Mouse (Mus musculus): ENCODE measurements around the gene Olfr671. TPM values are rescaled to one million over a fixed set of nuclear protein-coding genes. Genes with fewer than 3 reads are reported as not detected.
"Not testable (repeated sequence)": the region's sequence is repeated elsewhere in the genome, so short reads cannot be mapped to it uniquely, and the experiment has no call there.

Gene Olfr671
- total RNA-seq (2021): not detected
- long read RNA-seq, experiment 1: 0 reads
- long read RNA-seq, experiment 2: 0 reads

DNA sequence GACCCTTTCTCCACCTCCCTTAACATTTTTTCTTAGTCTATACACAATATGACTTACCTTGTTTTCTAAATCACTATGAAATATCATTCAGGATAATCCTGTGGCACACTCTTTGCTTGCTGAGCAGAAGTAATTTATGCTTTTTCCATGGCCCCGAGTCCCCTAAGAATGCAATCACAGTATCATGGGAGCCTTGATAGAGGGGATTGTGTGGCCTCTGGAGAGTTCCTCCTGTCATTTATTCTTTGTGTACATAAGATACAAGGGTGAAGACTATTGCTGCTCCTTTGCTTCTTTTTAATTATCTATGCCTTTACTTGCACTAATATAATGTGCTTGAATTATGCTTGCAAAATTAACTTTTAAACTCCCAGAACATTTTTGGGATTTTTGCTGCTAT lies at the start of gene Olfr671:
Gene Olfr671, minus strand, starts transcription at position 101 of the 400 bp plus-strand sequence.
- DNase-seq: no peak

- no peak for DNase-seq
Measured at GRCm38 (mm10) chr7:105028360-105028759, 49.4 kb upstream of the Olfr671 start, which contains the start of gene Olfr675. Gene Olfr675, minus strand, starts transcription at chr7:105028460.

- DNase-seq: no peak
Measured at GRCm38 (mm10) chr7:105022530-105022929, 43.6 kb upstream of the Olfr671 start.

- no peak for DNase-seq
Measured at GRCm38 (mm10) chr7:105001929-105002328, 23.0 kb upstream of the Olfr671 start, which contains the start of gene Olfr672. Gene Olfr672, minus strand, starts transcription at chr7:105002029.

DNA sequence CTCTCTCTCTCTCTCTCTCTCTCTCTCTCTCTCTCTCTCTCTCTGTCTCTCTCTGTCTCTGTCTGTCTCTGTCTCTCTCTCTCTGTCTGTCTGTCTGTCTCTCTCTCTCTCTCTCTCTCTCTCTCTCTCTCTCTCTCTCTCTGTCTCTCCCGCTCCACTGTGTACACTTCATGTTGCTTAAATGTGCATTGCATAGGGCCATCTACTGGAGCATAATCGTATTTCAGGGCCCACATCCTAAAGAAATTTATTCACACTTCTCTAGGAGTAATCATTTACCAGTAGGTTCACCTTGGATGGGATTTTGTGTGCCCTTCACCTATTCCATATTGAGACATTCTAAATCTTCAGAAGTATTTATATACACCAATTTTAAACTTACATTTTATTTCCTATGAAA lies 6.4 kb downstream of the Olfr671 start:
- not testable (repeated sequence) for DNase-seq

GRCm38 (mm10) chr7:104962520-104962919 lies 16.4 kb downstream of the Olfr671 start, which contains the start of gene Olfr670:
Gene Olfr670, minus strand, starts transcription at chr7:104962620.
- DNase-seq: no peak

- not testable (repeated sequence) for DNase-seq
Measured at GRCm38 (mm10) chr7:104950234-104950633, 28.7 kb downstream of the Olfr671 start.

DNA sequence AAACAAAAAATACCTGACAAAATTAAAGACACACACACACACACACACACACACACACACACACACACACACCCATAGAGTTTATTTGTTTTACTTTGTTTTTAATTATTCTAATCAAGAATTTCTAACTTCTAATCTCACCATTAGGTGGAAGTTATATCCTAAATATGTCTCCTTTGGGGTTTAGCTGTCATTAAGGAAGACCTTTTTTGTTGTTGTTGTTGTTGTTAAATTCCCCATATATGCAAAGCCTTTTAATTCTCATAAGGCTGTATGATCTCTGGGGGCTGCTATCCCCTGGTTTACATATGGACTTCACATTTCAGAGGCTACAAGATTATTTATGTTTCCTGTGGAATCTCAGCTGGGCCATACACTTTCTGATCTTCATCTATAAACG lies 45.0 kb downstream of the Olfr671 start, which contains the start of gene Olfr669:
Gene Olfr669, plus strand, starts transcription at position 301 of the 400 bp plus-strand sequence.
- DNase-seq: no peak

GRCm38 (mm10) chr7:104927957-104928356 lies 51.0 kb downstream of the Olfr671 start, which contains the start of gene Olfr668:
Gene Olfr668, minus strand, starts transcription at chr7:104928057.
- no peak for DNase-seq

Other genes starting within 250 kb of the Olfr671 start
- not detected for gene Usp17le, start 201.7 kb downstream of the Olfr671 start, total RNA-seq (2021)
- gene Usp17lb, start 136.5 kb downstream of the Olfr671 start, total RNA-seq (2021): not detected
- gene Usp17la, start 122.1 kb downstream of the Olfr671 start, total RNA-seq (2021): not detected
- not detected for gene Olfr665, start 101.1 kb downstream of the Olfr671 start, total RNA-seq (2021)
- not detected for gene Olfr666, start 83.2 kb downstream of the Olfr671 start, total RNA-seq (2021)
- gene Olfr667, start 57.6 kb downstream of the Olfr671 start, total RNA-seq (2021): not detected
- gene Olfr668, start 51.1 kb downstream of the Olfr671 start, total RNA-seq (2021): not detected
- gene Olfr669, start 44.9 kb downstream of the Olfr671 start, total RNA-seq (2021): not detected
- not detected for gene Olfr670, start 16.5 kb downstream of the Olfr671 start, total RNA-seq (2021)
- gene Olfr672, start 22.9 kb upstream of the Olfr671 start, total RNA-seq (2021): not detected
- gene Olfr675, start 49.3 kb upstream of the Olfr671 start, total RNA-seq (2021): not detected
- gene Olfr676, start 53.6 kb upstream of the Olfr671 start, total RNA-seq (2021): not detected
- gene Olfr677, start 72.2 kb upstream of the Olfr671 start, total RNA-seq (2021): not detected
- not detected for gene Olfr678, start 85.3 kb upstream of the Olfr671 start, total RNA-seq (2021)
- gene Olfr679, start 102.1 kb upstream of the Olfr671 start, total RNA-seq (2021): not detected
- not detected for gene Olfr680-ps1, start 113.7 kb upstream of the Olfr671 start, total RNA-seq (2021)
- not detected for gene Olfr681, start 137.7 kb upstream of the Olfr671 start, total RNA-seq (2021)
- not detected for gene Olfr683, start 167.9 kb upstream of the Olfr671 start, total RNA-seq (2021)
- gene Olfr684, start 184.5 kb upstream of the Olfr671 start, total RNA-seq (2021): not detected
- not detected for gene Olfr685, start 206.9 kb upstream of the Olfr671 start, total RNA-seq (2021)
- gene Olfr686, start 228.4 kb upstream of the Olfr671 start, total RNA-seq (2021): not detected

Measured in gastrocnemius, postnatal 10 days (tissue).